Mouse (Mus musculus): ENCODE measurements around the gene Tfap2b. TPM values are rescaled to one million over a fixed set of nuclear protein-coding genes. Genes with fewer than 3 reads are reported as not detected.

The Tfap2b gene
- polyA plus RNA-seq, 1 experiment, result not detected

GRCm38 (mm10) chr1:19237721-19238410 is 29.2 kb downstream of the Tfap2b start:
- Histone ChIP-seq H3K4me1 (ENCODE audit: control insufficient read depth, insufficient read depth, insufficient read length) (no peaks in the 10 kb centered on the region), H3K36me3 (ENCODE audit: control insufficient read depth, insufficient read depth, low read length) (no peaks in the 10 kb centered on the region), H3K4me3 (ENCODE audit: extremely low read depth, insufficient read depth, insufficient read length) (no peak overlapping the region; the same call in 1 of the 2 replicates), H3K27me3 (ENCODE audit: control insufficient read depth, insufficient read depth, low read length) (peaks cover 1% of the 10 kb centered on the region; the same call in 1 of the 2 replicates), H3K27ac (ENCODE audit: insufficient read depth, low read length) (no peak overlapping the region)
- no peak for TF ChIP-seq CTCF (IDR thresholded peaks at IDR 0.05; ENCODE audit: extremely low read depth, insufficient read depth, insufficient read length, insufficient replicate concordance)
- no peak for TF ChIP-seq POLR2A (IDR thresholded peaks at IDR 0.05; ENCODE audit: low read depth, low read length)
- no peak for DNase-seq (ENCODE audit: low read depth in 1 of 2, low spot score in 2 of 2)
- WGBS, result 7% methylated on average over 8 of the region's 8 CpGs

GRCm38 (mm10) chr1:19240054-19240453 is 31.3 kb downstream of the Tfap2b start:
- Histone ChIP-seq H3K36me3 (ENCODE audit: control insufficient read depth, insufficient read depth, low read length) (no peaks in the 10 kb centered on the region), H3K4me1 (ENCODE audit: control insufficient read depth, insufficient read depth, insufficient read length) (no peaks in the 10 kb centered on the region), H3K4me3 (ENCODE audit: extremely low read depth, insufficient read depth, insufficient read length) (no peak overlapping the region), H3K27me3 (ENCODE audit: control insufficient read depth, insufficient read depth, low read length) (0 out of 2 replicates have a peak, but pooled peaks cover 1% of the 10 kb centered on the region), H3K27ac (ENCODE audit: insufficient read depth, low read length) (no peak overlapping the region)
- DNase-seq (ENCODE audit: low read depth in 1 of 2, low spot score in 2 of 2), result no peak
- TF ChIP-seq POLR2A (IDR thresholded peaks at IDR 0.05; ENCODE audit: low read depth, low read length), result no peak
- TF ChIP-seq CTCF (IDR thresholded peaks at IDR 0.05; ENCODE audit: extremely low read depth, insufficient read depth, insufficient read length, insufficient replicate concordance), result no peak

DNA sequence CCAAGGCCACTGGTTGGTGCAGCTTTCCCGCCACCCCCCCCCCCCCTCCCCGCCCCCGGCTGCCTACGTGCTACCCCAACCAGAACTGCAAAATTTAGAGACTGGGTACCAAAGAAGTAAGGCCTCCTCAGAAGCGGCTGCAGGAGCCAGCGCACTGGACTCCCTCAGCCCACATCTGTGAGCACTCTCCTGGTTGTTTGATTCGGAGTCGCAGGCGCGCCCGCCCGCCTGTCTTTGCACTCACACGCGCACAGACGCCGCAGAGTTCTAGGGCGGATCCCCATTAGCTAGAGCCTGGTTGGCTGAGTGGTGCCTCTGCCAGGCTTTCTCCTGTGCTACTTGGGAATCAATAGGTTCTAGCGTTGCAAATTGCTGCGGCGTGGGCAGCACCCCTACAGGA is 32.6 kb downstream of the Tfap2b start:
- H3K27me3 ChIP-seq (ENCODE audit: control insufficient read depth, insufficient read depth, low read length), result 0 out of 2 replicates have a peak, but pooled peaks cover 1% of the 10 kb centered on the region
- H3K36me3 ChIP-seq (ENCODE audit: control insufficient read depth, insufficient read depth, low read length), result no peaks in the 10 kb centered on the region
- TF ChIP-seq POLR2A (IDR thresholded peaks at IDR 0.05; ENCODE audit: low read depth, low read length), result no peak
- no peak for TF ChIP-seq CTCF (IDR thresholded peaks at IDR 0.05; ENCODE audit: extremely low read depth, insufficient read depth, insufficient read length, insufficient replicate concordance)
- H3K4me3 ChIP-seq (ENCODE audit: extremely low read depth, insufficient read depth, insufficient read length), result no peak overlapping the region
- H3K4me1 ChIP-seq (ENCODE audit: control insufficient read depth, insufficient read depth, insufficient read length), result no peaks in the 10 kb centered on the region
- H3K27ac ChIP-seq (ENCODE audit: insufficient read depth, low read length), result no peak overlapping the region
- 8% methylated on average over 18 of the region's 20 CpGs for WGBS
- DNase-seq (ENCODE audit: low read depth in 1 of 2, low spot score in 2 of 2), result no peak

- 11% methylated on average over 8 of the region's 8 CpGs for WGBS
- no peak overlapping the region for H3K27ac ChIP-seq (ENCODE audit: insufficient read depth, low read length)
- TF ChIP-seq POLR2A (IDR thresholded peaks at IDR 0.05; ENCODE audit: low read depth, low read length) (no peak), CTCF (IDR thresholded peaks at IDR 0.05; ENCODE audit: extremely low read depth, insufficient read depth, insufficient read length, insufficient replicate concordance) (no peak)
- no peak overlapping the region for H3K4me3 ChIP-seq (ENCODE audit: extremely low read depth, insufficient read depth, insufficient read length)
- DNase-seq (ENCODE audit: low read depth in 1 of 2, low spot score in 2 of 2), result no peak
- H3K36me3 ChIP-seq (ENCODE audit: control insufficient read depth, insufficient read depth, low read length), result no peaks in the 10 kb centered on the region
- no peaks in the 10 kb centered on the region for H3K4me1 ChIP-seq (ENCODE audit: control insufficient read depth, insufficient read depth, insufficient read length)
- no peaks in the 10 kb centered on the region for H3K27me3 ChIP-seq (ENCODE audit: control insufficient read depth, insufficient read depth, low read length)
Measured at GRCm38 (mm10) chr1:19242021-19242420, 33.3 kb downstream of the Tfap2b start.

- no peak for DNase-seq (ENCODE audit: low read depth in 1 of 2, low spot score in 2 of 2)
- TF ChIP-seq CTCF (IDR thresholded peaks at IDR 0.05; ENCODE audit: extremely low read depth, insufficient read depth, insufficient read length, insufficient replicate concordance) (no peak), POLR2A (IDR thresholded peaks at IDR 0.05; ENCODE audit: low read depth, low read length) (no peak)
- Histone ChIP-seq H3K4me1 (ENCODE audit: control insufficient read depth, insufficient read depth, insufficient read length) (no peaks in the 10 kb centered on the region), H3K27me3 (ENCODE audit: control insufficient read depth, insufficient read depth, low read length) (no peaks in the 10 kb centered on the region), H3K36me3 (ENCODE audit: control insufficient read depth, insufficient read depth, low read length) (no peaks in the 10 kb centered on the region), H3K4me3 (ENCODE audit: extremely low read depth, insufficient read depth, insufficient read length) (no peak overlapping the region), H3K27ac (ENCODE audit: insufficient read depth, low read length) (no peak overlapping the region)
- 54% methylated on average over 4 of the region's 4 CpGs for WGBS
Measured at GRCm38 (mm10) chr1:19245032-19245431, 36.3 kb downstream of the Tfap2b start.

DNA sequence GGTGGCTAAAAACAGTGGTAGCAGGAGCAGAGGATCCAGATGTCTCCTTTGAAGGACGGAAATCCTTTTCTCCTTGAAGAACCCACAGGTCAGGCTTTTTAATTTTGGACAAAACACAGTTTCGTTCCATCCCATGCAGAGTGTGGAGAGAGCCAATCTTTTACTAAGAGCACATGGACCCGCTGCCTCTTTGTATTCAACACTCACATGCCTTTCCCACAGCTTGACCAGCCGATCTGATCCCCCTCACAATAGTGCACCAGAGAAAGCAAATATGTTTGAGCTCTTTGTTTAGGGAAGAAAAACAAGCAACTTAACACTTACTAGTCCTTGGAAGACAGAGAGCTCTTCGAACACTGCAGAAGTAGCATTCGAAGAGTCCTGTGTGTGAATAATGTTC is 42.6 kb downstream of the Tfap2b start:
- H3K4me3 ChIP-seq (ENCODE audit: extremely low read depth, insufficient read depth, insufficient read length), result no peak overlapping the region
- DNase-seq (ENCODE audit: low read depth in 1 of 2, low spot score in 2 of 2), result no peak
- 69% methylated on average over 6 of the region's 6 CpGs for WGBS
- no peaks in the 10 kb centered on the region for H3K27me3 ChIP-seq (ENCODE audit: control insufficient read depth, insufficient read depth, low read length)
- no peaks in the 10 kb centered on the region for H3K36me3 ChIP-seq (ENCODE audit: control insufficient read depth, insufficient read depth, low read length)
- H3K4me1 ChIP-seq (ENCODE audit: control insufficient read depth, insufficient read depth, insufficient read length), result no peaks in the 10 kb centered on the region
- TF ChIP-seq CTCF (IDR thresholded peaks at IDR 0.05; ENCODE audit: extremely low read depth, insufficient read depth, insufficient read length, insufficient replicate concordance) (no peak), POLR2A (IDR thresholded peaks at IDR 0.05; ENCODE audit: low read depth, low read length) (no peak)
- no peak overlapping the region for H3K27ac ChIP-seq (ENCODE audit: insufficient read depth, low read length)

GRCm38 (mm10) chr1:19269596-19269995 is 60.9 kb downstream of the Tfap2b start:
- no peak overlapping the region for H3K27ac ChIP-seq (ENCODE audit: insufficient read depth, low read length)
- no peak for DNase-seq (ENCODE audit: low read depth in 1 of 2, low spot score in 2 of 2)
- H3K4me3 ChIP-seq (ENCODE audit: extremely low read depth, insufficient read depth, insufficient read length), result no peak overlapping the region
- no peaks in the 10 kb centered on the region for H3K4me1 ChIP-seq (ENCODE audit: control insufficient read depth, insufficient read depth, insufficient read length)
- no peak for TF ChIP-seq CTCF (IDR thresholded peaks at IDR 0.05; ENCODE audit: extremely low read depth, insufficient read depth, insufficient read length, insufficient replicate concordance)
- TF ChIP-seq POLR2A (IDR thresholded peaks at IDR 0.05; ENCODE audit: low read depth, low read length), result no peak
- no peaks in the 10 kb centered on the region for H3K27me3 ChIP-seq (ENCODE audit: control insufficient read depth, insufficient read depth, low read length)
- H3K36me3 ChIP-seq (ENCODE audit: control insufficient read depth, insufficient read depth, low read length), result no peaks in the 10 kb centered on the region
- WGBS, result 95% methylated on average over 1 of the region's 1 CpGs

Other genes with a start within 250 kb of the Tfap2b start
- not detected in 2 replicates for gene Tfap2d, start 105.9 kb upstream of the Tfap2b start, polyA plus RNA-seq (2012; rRNA removed)